Mouse (Mus musculus): ENCODE data around the gene 2010111I01Rik. TPM values are rescaled to one million over a fixed set of nuclear protein-coding genes. Genes with fewer than 3 reads are reported as not detected.

Gene 2010111I01Rik
- polyA plus RNA-seq, 1 experiment from 2014 or later = 101 TPM

DNA sequence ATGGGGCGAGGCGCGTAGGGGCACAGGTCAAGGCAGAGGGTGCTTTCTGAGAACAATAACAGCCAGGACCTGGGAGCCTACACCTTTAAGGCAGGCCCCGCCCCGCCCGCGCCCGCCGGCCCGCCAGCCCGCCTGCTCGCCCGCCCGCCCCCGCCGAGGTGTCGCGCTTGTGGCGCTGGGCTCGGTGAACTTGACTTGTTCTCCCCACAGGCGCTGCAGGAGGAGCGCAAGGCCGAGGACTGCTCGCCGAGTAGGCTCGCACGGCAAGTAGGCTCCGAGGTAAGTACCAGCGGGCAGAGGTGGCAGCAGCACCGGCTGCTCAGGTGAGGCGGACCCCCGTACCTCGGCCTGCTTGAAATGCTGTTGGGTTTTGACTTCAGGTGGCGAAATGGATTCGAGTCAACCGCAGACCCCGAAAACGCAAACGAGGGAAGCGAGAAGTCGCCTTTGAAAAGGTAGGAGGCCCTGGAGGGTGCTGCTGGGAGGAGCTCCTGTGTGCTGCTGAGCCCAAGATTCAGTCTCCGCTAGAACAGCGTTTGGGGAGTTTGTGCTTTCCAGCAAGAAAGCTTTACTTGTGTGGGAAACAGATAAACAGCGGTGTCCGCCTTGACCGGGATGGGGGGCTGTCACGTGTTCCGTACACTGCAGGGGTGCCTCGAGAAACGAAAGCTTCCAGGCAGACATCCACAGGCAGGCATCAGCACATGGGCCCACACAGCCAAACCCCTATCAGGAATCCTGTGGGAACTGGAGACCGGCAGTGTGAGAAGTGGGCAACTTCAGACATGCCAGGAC is 275.4 kb downstream of the 2010111I01Rik start:
- Histone ChIP-seq H3K9ac (ENCODE audit: low read length) (peak overlapping the region; percentile 93), H3K4me1 (replicated peaks; ENCODE audit: control insufficient read depth, insufficient read depth) (peaks cover 4% of the 10 kb centered on the region), H3K4me2 (replicated peaks; ENCODE audit: low read depth) (peak overlapping the region; percentile 73), H3K27me3 (ENCODE audit: control insufficient read depth, insufficient read depth, low read length) (no peaks in the 10 kb centered on the region), H3K9me3 (ENCODE audit: control insufficient read depth, low read length) (no peaks in the 10 kb centered on the region), H3K36me3 (ENCODE audit: control insufficient read depth, insufficient read depth, low read length) (no peaks in the 10 kb centered on the region), H3K27ac (replicated peaks) (peak overlapping the region; percentile 98), H3K4me3 (ENCODE audit: low read depth, low read length) (peak overlapping the region; percentile 85)
- DNase-seq (ENCODE audit: low spot score) (peak; percentile 90), ATAC-seq (ENCODE audit: low FRiP score, low TSS enrichment) (peak; percentile 85)
- TF ChIP-seq EP300 (optimal IDR thresholded peaks at IDR 0.05) (no peak), CTCF (IDR thresholded peaks at IDR 0.05; ENCODE audit: low read depth) (no peak)
- 1% methylated on average over 42 of the region's 51 CpGs for WGBS

DNA sequence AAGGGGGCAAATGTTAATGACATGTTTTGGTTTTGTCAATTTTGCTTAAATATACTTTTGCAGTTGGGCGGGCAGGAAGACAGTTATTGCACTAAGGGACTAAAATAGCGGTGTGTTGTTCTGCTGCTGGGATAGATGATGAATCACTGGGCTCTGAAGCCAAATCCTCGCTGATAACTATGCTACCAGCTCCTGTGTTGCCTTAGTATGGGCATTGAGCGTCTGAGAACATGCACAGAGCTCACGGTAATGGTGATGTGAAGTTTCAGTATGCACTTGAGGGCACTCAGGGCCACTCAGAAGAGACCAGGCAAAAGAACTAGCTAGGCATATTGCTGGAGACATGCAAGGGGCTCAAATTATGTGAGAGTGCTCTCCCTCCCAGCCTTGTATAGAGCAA is 276.1 kb downstream of the 2010111I01Rik start:
- peak overlapping the region; percentile 93 for H3K9ac ChIP-seq (ENCODE audit: low read length)
- H3K4me3 ChIP-seq (ENCODE audit: low read depth, low read length) = peak overlapping the region; percentile 85
- TF ChIP-seq EP300 (optimal IDR thresholded peaks at IDR 0.05) = no peak
- TF ChIP-seq CTCF (IDR thresholded peaks at IDR 0.05; ENCODE audit: low read depth) = no peak
- peaks cover 4% of the 10 kb centered on the region for H3K4me1 ChIP-seq (replicated peaks; ENCODE audit: control insufficient read depth, insufficient read depth)
- no peak for DNase-seq (ENCODE audit: low spot score)
- no peak for ATAC-seq (ENCODE audit: low FRiP score, low TSS enrichment)
- no peaks in the 10 kb centered on the region for H3K36me3 ChIP-seq (ENCODE audit: control insufficient read depth, insufficient read depth, low read length)
- H3K4me2 ChIP-seq (replicated peaks; ENCODE audit: low read depth) = peak overlapping the region; percentile 73
- H3K9me3 ChIP-seq (ENCODE audit: control insufficient read depth, low read length) = no peaks in the 10 kb centered on the region
- H3K27me3 ChIP-seq (ENCODE audit: control insufficient read depth, insufficient read depth, low read length) = no peaks in the 10 kb centered on the region
- peak overlapping the region; percentile 98 for H3K27ac ChIP-seq (replicated peaks)
- WGBS = 1% methylated on average over 5 of the region's 5 CpGs

DNA sequence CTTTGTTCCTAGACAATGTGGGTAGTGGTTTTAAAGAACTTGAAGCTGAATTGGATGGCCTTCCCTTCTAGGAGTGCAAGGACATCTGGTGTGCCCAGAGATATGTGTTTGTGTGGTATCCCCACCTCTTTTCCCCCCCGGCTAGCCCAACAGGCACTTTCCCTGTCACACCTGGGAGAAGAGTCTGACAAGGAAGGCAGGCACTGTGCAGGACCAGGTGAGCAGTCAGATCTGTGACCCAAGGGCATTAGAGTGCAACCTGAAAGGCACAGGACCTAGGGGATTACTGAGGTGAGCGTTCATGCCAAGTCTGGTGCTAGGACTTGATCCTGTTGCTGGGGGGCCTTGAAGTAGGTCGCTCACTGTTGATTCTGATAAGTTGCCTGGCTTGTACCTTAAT is 277.0 kb downstream of the 2010111I01Rik start:
- H3K4me1 ChIP-seq (replicated peaks; ENCODE audit: control insufficient read depth, insufficient read depth) = peaks cover 4% of the 10 kb centered on the region
- TF ChIP-seq EP300 (optimal IDR thresholded peaks at IDR 0.05) (no peak), CTCF (IDR thresholded peaks at IDR 0.05; ENCODE audit: low read depth) (no peak)
- DNase-seq (ENCODE audit: low spot score) (no peak), ATAC-seq (ENCODE audit: low FRiP score, low TSS enrichment) (no peak)
- 47% methylated on average over 3 of the region's 3 CpGs for WGBS
- no peaks in the 10 kb centered on the region for H3K27me3 ChIP-seq (ENCODE audit: control insufficient read depth, insufficient read depth, low read length)
- H3K4me3 ChIP-seq (ENCODE audit: low read depth, low read length) = peak overlapping the region; percentile 85
- peak overlapping the region; percentile 73 for H3K4me2 ChIP-seq (replicated peaks; ENCODE audit: low read depth)
- no peaks in the 10 kb centered on the region for H3K36me3 ChIP-seq (ENCODE audit: control insufficient read depth, insufficient read depth, low read length)
- H3K9me3 ChIP-seq (ENCODE audit: control insufficient read depth, low read length) = no peaks in the 10 kb centered on the region
- H3K27ac ChIP-seq (replicated peaks) = peak overlapping the region; percentile 98
- H3K9ac ChIP-seq (ENCODE audit: low read length) = peak overlapping the region; percentile 53

DNA sequence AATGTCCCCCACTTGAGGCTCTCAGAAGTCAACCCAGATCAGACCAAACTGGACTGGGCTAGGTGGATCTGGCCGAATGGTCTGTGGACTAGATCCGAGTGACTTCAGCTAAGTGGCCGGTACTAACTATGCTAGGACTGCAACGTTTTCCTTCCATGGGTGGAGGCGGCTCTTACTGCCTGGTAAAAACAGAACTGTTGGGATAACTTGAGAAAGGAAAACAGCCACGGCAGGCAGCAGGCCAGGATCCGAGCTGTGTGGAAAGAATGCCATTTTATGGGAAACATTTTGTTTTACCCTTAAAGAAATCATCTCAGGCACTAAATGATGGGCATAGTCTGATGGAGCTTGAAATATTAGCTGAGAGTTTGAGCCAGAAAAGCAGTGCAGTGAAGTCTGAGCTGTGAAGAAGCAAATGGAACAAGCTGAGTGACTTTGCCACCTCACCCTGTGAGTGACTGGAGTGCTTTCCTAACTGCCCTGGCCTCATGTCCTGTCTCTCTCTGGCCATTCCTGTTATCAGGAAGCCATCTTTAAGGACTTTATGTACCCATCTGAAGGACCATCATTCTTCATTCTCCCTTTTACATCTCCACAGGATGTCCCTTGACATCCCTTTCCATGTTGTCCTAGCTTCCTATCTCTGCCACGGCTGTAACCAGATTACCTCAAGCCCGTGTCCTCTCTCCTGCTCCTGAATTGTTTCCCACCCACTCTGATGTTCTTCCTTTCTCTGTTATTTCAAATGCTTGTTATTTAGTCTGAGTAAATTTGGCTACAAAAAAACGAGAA is 277.9 kb downstream of the 2010111I01Rik start:
- Histone ChIP-seq H3K4me2 (replicated peaks; ENCODE audit: low read depth) (peak overlapping the region; percentile 73), H3K4me3 (ENCODE audit: low read depth, low read length) (peak overlapping the region; percentile 85), H3K27me3 (ENCODE audit: control insufficient read depth, insufficient read depth, low read length) (no peaks in the 10 kb centered on the region), H3K9ac (ENCODE audit: low read length) (peak overlapping the region; percentile 53), H3K9me3 (ENCODE audit: control insufficient read depth, low read length) (no peaks in the 10 kb centered on the region), H3K27ac (replicated peaks) (peak overlapping the region; percentile 98), H3K36me3 (ENCODE audit: control insufficient read depth, insufficient read depth, low read length) (no peaks in the 10 kb centered on the region), H3K4me1 (replicated peaks; ENCODE audit: control insufficient read depth, insufficient read depth) (peaks cover 4% of the 10 kb centered on the region)
- no peak for DNase-seq (ENCODE audit: low spot score)
- WGBS = 44% methylated on average over 10 of the region's 10 CpGs
- TF ChIP-seq EP300 (optimal IDR thresholded peaks at IDR 0.05) = no peak
- no peak for TF ChIP-seq CTCF (IDR thresholded peaks at IDR 0.05; ENCODE audit: low read depth)
- ATAC-seq (ENCODE audit: low FRiP score, low TSS enrichment) = no peak

DNA sequence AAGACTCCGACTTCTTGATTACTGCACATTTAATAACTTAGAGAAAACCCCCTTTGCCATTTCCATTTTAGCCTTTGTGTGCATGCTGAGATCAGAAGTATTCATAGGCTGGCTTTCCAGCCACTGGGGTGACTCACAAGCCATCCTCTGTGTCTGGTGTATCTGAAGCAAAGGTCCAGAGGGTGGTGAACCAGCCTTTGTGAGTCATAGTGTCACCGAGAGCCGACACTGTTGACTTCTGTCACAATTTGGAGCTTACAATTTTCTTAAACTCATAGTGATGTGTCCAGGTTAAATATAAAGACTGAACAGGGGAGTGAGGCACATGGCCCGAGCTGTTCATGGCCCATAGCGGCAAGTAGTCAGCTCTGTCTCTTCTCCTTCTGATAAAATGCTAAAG is 278.9 kb downstream of the 2010111I01Rik start:
- peak overlapping the region; percentile 38 for H3K9ac ChIP-seq (ENCODE audit: low read length)
- H3K9me3 ChIP-seq (ENCODE audit: control insufficient read depth, low read length) = no peaks in the 10 kb centered on the region
- no peaks in the 10 kb centered on the region for H3K27me3 ChIP-seq (ENCODE audit: control insufficient read depth, insufficient read depth, low read length)
- peak overlapping the region; percentile 20 for H3K4me3 ChIP-seq (ENCODE audit: low read depth, low read length)
- peak overlapping the region; percentile 78 for H3K27ac ChIP-seq (replicated peaks)
- H3K4me1 ChIP-seq (replicated peaks; ENCODE audit: control insufficient read depth, insufficient read depth) = peaks cover 4% of the 10 kb centered on the region
- H3K36me3 ChIP-seq (ENCODE audit: control insufficient read depth, insufficient read depth, low read length) = no peaks in the 10 kb centered on the region
- WGBS = 52% methylated on average over 5 of the region's 5 CpGs
- TF ChIP-seq CTCF (IDR thresholded peaks at IDR 0.05; ENCODE audit: low read depth) (no peak), EP300 (optimal IDR thresholded peaks at IDR 0.05) (no peak)
- H3K4me2 ChIP-seq (replicated peaks; ENCODE audit: low read depth) = peak overlapping the region; percentile 42
- peak; percentile 73 for ATAC-seq (ENCODE audit: low FRiP score, low TSS enrichment)
- peak; percentile 48 for DNase-seq (ENCODE audit: low spot score)

Measured in stomach, postnatal 0 days (tissue).